Mouse (Mus musculus) ES-Bruce4 (cell line): ENCODE measurements around the gene Lrrtm1.

Source experiments
- CTCF ChIP-seq: IDR thresholded peaks from one replicate; pipeline ENCODE4 v1.8.1; 2011; ENCODE audit warnings: low read depth, low read length
- EP300 ChIP-seq: IDR thresholded peaks from 2 replicates; pipeline ENCODE4 v1.6.1; 2011; ENCODE audit warnings: low read depth, low read length; ENCODE audit not compliant: insufficient read depth

DNA sequence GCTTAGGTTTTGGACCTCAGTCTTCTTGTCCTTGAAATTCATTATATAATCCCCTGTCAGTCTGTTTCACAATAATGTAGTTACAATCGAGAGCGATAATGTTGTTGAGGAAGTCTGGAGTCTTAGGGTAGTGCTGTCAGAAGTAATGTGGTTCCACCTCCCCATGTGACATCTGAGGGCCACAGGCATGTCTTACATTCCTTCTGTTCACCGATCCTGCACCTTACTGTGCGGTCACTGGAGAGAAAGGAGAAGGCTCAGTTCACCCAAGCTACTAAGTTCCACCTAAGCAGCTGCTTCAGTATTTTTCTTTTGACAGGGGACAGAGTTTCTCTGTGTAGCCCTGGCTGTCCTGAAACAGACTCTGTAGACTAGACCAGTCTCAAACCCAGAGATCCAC is 13.9 kb downstream of the Lrrtm1 start:
- TF ChIP-seq CTCF (no peak), EP300 (no peak)
